Mouse (Mus musculus) liver, adult 2 months (tissue): ENCODE measurements around the gene Efcab14. TPM values are rescaled to one million over a fixed set of nuclear protein-coding genes. Genes with fewer than 3 reads are reported as not detected.

ENCODE experiments used
- DNase-seq: peaks from one replicate; pipeline ENCODE4 v3.0.0-alpha.2; 2011; ENCODE audit warnings: low read depth, low spot score; ENCODE audit errors: extremely low read depth
- H3K27ac ChIP-seq: fragments of 200-500 bp; replicated peaks from 2 replicates; pipeline ENCODE4 v1.5.1; 2012; ENCODE audit warnings: low read depth, mild to moderate bottlenecking, control low read depth, inconsistent platforms, low read length; ENCODE audit not compliant: insufficient read depth
- H3K27me3 ChIP-seq: fragments of 200-500 bp; 2 replicates; pipeline ENCODE4 v1.6.1; 2012; ENCODE audit warnings: mild to moderate bottlenecking, moderate library complexity, low read length, inconsistent platforms; ENCODE audit not compliant: control insufficient read depth, insufficient read depth
- H3K36me3 ChIP-seq: fragments of 200-500 bp; 2 replicates; pipeline ENCODE4 v1.6.1; 2012; ENCODE audit warnings: low read length, inconsistent platforms; ENCODE audit not compliant: control insufficient read depth, insufficient read depth
- H3K4me1 ChIP-seq: fragments of 200-500 bp; 2 replicates; pipeline ENCODE4 v1.6.1; 2011; ENCODE audit warnings: low read length; ENCODE audit not compliant: control insufficient read depth, insufficient read depth
- H3K4me3 ChIP-seq: fragments of 200-500 bp; 2 replicates; pipeline ENCODE4 v1.5.1; 2011; ENCODE audit warnings: low read depth, mild to moderate bottlenecking, control low read depth, low read length, moderate library complexity; ENCODE audit not compliant: insufficient read depth
- H3K79me2 ChIP-seq: fragments of 200-500 bp; 2 replicates; pipeline ENCODE4 v1.6.1; 2012; ENCODE audit warnings: inconsistent platforms, mild to moderate bottlenecking, low read length, moderate library complexity; ENCODE audit not compliant: control insufficient read depth, insufficient read depth
- H3K9ac ChIP-seq: fragments of 200-500 bp; 2 replicates; pipeline ENCODE4 v1.6.1; 2012; ENCODE audit warnings: low read depth, mild to moderate bottlenecking, control low read depth, inconsistent platforms, low read length
- CTCF ChIP-seq: fragments of 200-500 bp; IDR thresholded peaks from 2 replicates; pipeline ENCODE4 v1.5.1; 2011; ENCODE audit warnings: low read depth, low read length, control low read depth
- POLR2A ChIP-seq: fragments of 200-500 bp; IDR thresholded peaks from 2 replicates; pipeline ENCODE4 v1.6.1; 2011; ENCODE audit warnings: low read length, control low read depth; ENCODE audit not compliant: insufficient read depth; ENCODE audit errors: extremely low read depth
- WGBS: fragments of 180-500 bp; shearing (Covaris S2); methylation state at CpG from one replicate; pipeline ENCODE4 v1.1.7; 2018; 5-methylcytosine and 5-hydroxymethylcytosine counted together
- polyA plus RNA-seq: library from polyadenylated mRNA; depleted of rRNA; stranded (reverse); fragments of >200 nt; gene quantifications from 2 replicates; pipeline ENCODE4 v1.2.3, GENCODE M21; 2012; rRNA removed
- total RNA-seq: library from RNA; depleted of rRNA; stranded (reverse); fragments of >200 nt; gene quantifications from 2 replicates; pipeline ENCODE4 v1.2.3, GENCODE M21; 2014; rRNA removed

Efcab14 gene
- total and polyA plus RNA-seq, 2 experiments, result 8.0 to 10.7 TPM

DNA sequence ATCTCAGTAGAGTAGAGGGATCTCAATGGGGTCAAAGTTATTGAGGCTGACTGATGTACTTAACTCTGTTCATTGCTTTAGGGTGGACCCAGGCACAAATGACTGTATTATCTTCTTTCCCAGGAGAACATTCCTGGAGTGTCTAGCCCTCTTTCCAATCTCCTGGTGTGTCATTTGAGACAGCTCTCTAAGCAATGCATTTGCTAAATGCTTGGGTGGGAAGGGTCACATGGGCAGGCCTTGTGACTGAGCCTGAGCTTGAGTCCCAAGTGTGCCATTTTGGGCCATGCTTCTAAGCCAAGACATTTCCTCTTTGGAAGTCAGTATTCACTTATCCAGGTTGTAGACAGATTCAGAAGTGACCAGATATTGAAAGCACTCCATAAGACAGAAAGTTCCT, 83.9 kb downstream of the Efcab14 start:
- no peak for DNase-seq
- TF ChIP-seq CTCF (no peak), POLR2A (no peak)
- Histone ChIP-seq H3K27me3 (no peaks in the 10 kb centered on the region), H3K79me2 (no peaks in the 10 kb centered on the region), H3K4me1 (no peaks in the 10 kb centered on the region; the same call in none of the 2 replicates), H3K36me3 (no peaks in the 10 kb centered on the region; the same call in 1 of the 2 replicates), H3K9ac (no peak overlapping the region), H3K4me3 (no peak overlapping the region), H3K27ac (no peak overlapping the region)

DNA sequence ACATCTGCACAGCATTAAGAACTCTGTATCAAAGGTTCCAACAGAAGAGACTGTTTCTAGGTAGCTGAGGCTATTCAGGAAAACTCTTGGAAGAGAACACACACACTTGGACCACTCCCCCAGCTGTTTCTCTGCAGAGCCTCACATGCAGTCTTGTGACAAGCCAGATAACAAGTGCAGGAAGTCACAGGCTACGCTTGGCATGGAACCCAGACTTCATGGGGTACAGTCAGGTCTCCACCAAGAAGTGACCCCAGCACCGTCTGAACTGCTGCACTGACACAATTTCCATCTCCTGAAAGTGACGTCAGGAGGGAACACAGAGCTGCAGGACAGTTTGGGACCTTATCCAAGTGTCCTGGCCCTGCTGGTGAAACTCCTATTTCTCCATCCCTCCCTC, 84.4 kb downstream of the Efcab14 start:
- no peak overlapping the region for H3K9ac ChIP-seq
- WGBS, result 26% methylated on average over 3 of the region's 3 CpGs
- no peaks in the 10 kb centered on the region; the same call in 1 of the 2 replicates for H3K36me3 ChIP-seq
- no peaks in the 10 kb centered on the region for H3K79me2 ChIP-seq
- peak; percentile 47 for DNase-seq
- H3K27me3 ChIP-seq, result no peaks in the 10 kb centered on the region
- peaks cover under 1% of the 10 kb centered on the region for H3K4me1 ChIP-seq
- no peak for TF ChIP-seq POLR2A
- no peak for TF ChIP-seq CTCF
- no peak overlapping the region for H3K4me3 ChIP-seq
- no peak overlapping the region for H3K27ac ChIP-seq

DNA sequence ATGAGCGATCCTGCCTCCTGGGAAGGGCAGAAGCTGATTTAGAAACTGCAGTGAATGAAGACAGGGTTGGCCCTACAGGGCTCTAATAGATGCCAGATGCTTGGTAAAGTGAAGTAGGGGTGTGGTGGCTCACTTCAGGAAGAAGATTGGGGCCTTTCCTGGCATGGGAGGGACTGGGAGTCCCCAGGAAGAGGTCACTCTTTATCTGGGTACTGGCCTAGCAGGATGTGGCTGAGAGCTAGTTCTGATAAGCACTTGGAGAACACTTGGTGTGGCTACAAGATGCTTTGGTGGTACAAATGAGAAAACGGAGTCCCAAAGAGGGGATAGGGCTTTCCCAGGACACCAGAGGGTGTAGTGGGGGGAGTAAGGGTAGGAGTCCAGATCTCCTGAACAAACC, 86.6 kb downstream of the Efcab14 start:
- Histone ChIP-seq H3K27ac (no peak overlapping the region), H3K79me2 (peaks cover 4% of the 10 kb centered on the region; the same call in 1 of the 2 replicates), H3K36me3 (no peaks in the 10 kb centered on the region), H3K4me3 (no peak overlapping the region), H3K27me3 (no peaks in the 10 kb centered on the region), H3K4me1 (peaks cover 10% of the 10 kb centered on the region), H3K9ac (no peak overlapping the region)
- 72% methylated on average over 2 of the region's 2 CpGs for WGBS
- no peak for DNase-seq
- TF ChIP-seq POLR2A (no peak), CTCF (no peak)

DNA sequence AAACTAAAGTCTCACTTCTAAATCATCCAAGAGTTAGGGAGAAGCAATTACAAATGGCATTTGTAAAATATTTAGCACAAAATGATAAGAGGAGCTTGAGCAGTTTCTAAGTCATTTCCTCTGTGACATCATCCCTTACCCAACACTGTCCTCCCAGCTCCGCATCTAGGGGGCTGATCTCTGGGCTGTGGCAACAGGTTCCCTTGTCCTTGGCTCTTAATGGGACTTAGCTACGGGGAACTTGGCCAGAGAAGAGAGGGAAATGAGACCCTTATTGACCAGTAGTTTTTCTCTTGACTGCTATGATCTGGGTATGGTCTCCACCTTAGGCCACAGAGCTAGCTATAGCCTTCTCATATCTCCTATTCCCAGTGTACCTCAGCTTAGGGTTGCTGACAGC, 87.7 kb downstream of the Efcab14 start:
- Histone ChIP-seq H3K79me2 (peaks cover 4% of the 10 kb centered on the region; the same call in 1 of the 2 replicates), H3K36me3 (no peaks in the 10 kb centered on the region), H3K9ac (no peak overlapping the region), H3K4me1 (peaks cover 13% of the 10 kb centered on the region), H3K27ac (no peak overlapping the region), H3K27me3 (no peaks in the 10 kb centered on the region), H3K4me3 (no peak overlapping the region)
- TF ChIP-seq CTCF (no peak), POLR2A (no peak)
- 91% methylated on average over 2 of the region's 2 CpGs for WGBS
- no peak for DNase-seq

Other genes with a start within 250 kb of the Efcab14 start
- gene Cyp4a14, start 241.6 kb upstream of the Efcab14 start, total RNA-seq, result 420 and 442 TPM in 2 replicates
- gene Cyp4a14, start 241.6 kb upstream of the Efcab14 start, polyA plus RNA-seq, result 291 and 455 TPM in 2 replicates
- gene Cyp4a10, start 219.5 kb upstream of the Efcab14 start, total RNA-seq, result 375 and 556 TPM in 2 replicates
- 427 and 619 TPM in 2 replicates for gene Cyp4a10, start 219.5 kb upstream of the Efcab14 start, polyA plus RNA-seq
- gene Cyp4a31, start 174.1 kb upstream of the Efcab14 start, total RNA-seq, result 8.3 and 19.2 TPM in 2 replicates
- 7.3 and 8.5 TPM in 2 replicates for gene Cyp4a31, start 174.1 kb upstream of the Efcab14 start, polyA plus RNA-seq
- gene Cyp4a32, start 136.8 kb upstream of the Efcab14 start, total RNA-seq, result 19.5 and 23.2 TPM in 2 replicates
- gene Cyp4a32, start 136.8 kb upstream of the Efcab14 start, polyA plus RNA-seq, result 8.4 and 12.2 TPM in 2 replicates
- 34.9 and 38.7 TPM in 2 replicates for gene Cyp4b1, start 90.0 kb upstream of the Efcab14 start, total RNA-seq
- gene Cyp4b1, start 90.0 kb upstream of the Efcab14 start, polyA plus RNA-seq, result 17.5 and 24.3 TPM in 2 replicates
- not detected in 2 replicates for gene Tex38, start 43.3 kb downstream of the Efcab14 start, total RNA-seq
- 0.23 TPM in 1 of 2 replicates, not detected in the other for gene Tex38, start 43.3 kb downstream of the Efcab14 start, polyA plus RNA-seq
- 13.4 and 16.5 TPM in 2 replicates for gene Atpaf1, start 47.1 kb downstream of the Efcab14 start, total RNA-seq
- 23.4 and 25.4 TPM in 2 replicates for gene Atpaf1, start 47.1 kb downstream of the Efcab14 start, polyA plus RNA-seq
- 8.4 and 12.5 TPM in 2 replicates for gene Mob3c, start 90.3 kb downstream of the Efcab14 start, total RNA-seq
- gene Mob3c, start 90.3 kb downstream of the Efcab14 start, polyA plus RNA-seq, result 22.6 and 24.4 TPM in 2 replicates
- gene Mknk1, start 101.5 kb downstream of the Efcab14 start, total RNA-seq, result 11.3 and 14.0 TPM in 2 replicates
- 15.5 and 22.7 TPM in 2 replicates for gene Mknk1, start 101.5 kb downstream of the Efcab14 start, polyA plus RNA-seq
- gene Kncn, start 146.7 kb downstream of the Efcab14 start, total RNA-seq, result not detected in 2 replicates
- gene Kncn, start 146.7 kb downstream of the Efcab14 start, polyA plus RNA-seq, result not detected in 2 replicates
- gene 6430628N08Rik, start 152.9 kb downstream of the Efcab14 start, total RNA-seq, result not detected in 2 replicates
- not detected in 2 replicates for gene 6430628N08Rik, start 152.9 kb downstream of the Efcab14 start, polyA plus RNA-seq
- gene Dmbx1, start 202.2 kb downstream of the Efcab14 start, total RNA-seq, result not detected in 2 replicates
- not detected in 2 replicates for gene Dmbx1, start 202.2 kb downstream of the Efcab14 start, polyA plus RNA-seq